Mouse (Mus musculus): Measurements from ENCODE around the gene Atp2b4.

The Atp2b4 gene

DNA sequence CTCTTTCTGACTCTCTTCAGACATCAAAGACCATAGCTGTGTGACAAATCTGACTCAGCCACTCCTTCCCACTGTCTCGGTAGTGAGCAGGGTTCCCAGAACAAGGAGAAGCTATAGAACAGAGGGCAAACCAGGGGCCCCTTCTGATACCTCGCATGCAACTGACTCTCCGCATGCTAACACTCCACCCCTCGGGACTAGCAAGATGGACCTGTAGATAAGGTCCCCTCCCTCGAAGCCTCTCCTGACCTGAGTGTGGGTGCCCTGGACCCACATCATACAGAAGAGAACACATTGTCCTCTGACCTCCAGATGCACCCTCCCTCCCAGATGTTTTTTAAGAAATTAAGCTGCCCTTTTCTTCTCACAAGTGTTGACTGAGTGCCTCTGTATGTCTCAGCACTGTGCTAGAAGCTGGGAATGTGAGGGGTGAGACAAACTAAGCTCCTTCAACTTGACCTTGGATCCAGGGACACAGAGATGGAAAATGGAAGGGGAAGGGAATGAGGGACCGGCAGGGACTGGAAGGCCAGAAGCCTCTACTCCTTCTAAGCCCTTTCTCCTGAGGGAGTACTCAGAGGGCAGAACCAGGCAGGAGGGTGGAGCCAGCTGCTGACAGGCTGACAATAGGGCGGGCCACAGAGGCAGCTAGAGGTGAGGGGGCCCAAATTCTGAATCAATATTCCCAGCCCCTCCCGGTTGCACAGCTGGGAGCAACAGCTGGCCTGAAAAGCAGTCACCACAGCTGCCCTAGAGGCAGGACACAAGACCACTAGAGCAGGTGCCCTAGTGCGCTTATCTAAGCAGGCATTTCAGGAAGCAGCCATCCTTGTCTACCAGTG is 2.6 kb downstream of the Atp2b4 start:
- DNase-seq (ENCODE audit: low spot score in 2 of 2) = no peak

DNA sequence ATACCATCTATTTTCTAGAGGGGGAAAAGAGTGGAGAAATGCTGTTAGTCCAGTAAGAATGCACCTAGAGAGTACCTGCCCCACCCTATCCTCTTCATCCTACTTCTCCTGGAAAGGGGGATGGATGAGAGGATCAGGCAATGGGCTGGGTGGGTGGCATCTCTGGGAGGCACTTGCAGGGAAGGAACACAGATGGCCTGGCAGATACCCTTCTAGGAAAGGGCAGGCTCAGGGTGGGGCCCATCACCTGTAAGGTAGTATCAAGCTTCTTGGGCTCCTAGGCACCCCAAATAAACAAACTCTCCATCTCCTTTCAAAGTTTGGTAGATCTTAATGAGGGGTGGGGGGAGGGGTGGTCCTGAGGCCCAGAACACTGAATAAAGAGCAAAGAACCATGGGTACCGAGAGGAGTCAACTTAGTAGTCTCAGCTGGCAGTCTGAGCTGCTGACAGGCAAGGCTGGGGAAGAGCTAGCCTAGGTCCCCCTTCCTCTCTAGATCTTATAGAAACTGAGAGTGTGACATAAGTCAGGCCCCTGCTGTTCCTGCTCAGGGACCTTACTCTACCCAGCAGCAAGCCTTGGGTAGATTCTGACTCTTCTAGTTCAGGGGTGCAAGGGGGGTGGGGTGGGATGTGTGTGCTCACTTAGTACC is 3.4 kb downstream of the Atp2b4 start:
- no peak for DNase-seq (ENCODE audit: low spot score in 2 of 2)

DNA sequence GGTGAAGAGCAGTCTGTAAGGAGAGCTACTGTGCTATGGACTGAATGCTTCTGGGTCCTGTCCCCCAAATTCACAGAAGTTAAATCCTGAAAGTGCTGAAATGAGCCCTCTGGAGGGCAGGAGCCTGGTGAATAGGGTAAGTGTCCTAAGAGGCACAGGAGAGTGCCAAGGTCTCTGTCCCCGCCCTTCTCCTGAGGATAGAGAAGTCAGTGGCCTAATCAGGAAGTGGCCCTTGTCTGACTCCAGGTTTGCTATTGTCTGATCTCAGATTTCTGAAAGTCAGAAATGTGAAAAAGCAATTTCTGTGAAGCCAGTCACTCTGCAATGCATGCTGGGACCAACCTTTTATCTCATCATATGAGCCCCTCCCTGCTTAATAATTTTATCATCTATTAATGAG is 7.2 kb downstream of the Atp2b4 start:
- DNase-seq (ENCODE audit: low spot score in 2 of 2) = no peak

- no peak for DNase-seq (ENCODE audit: low spot score in 2 of 2)
Observed at GRCm38 (mm10) chr1:133790011-133790410, 10.8 kb downstream of the Atp2b4 start.

- DNase-seq (ENCODE audit: low spot score in 2 of 2) = no peak
Observed at GRCm38 (mm10) chr1:133788864-133789263, 12.0 kb downstream of the Atp2b4 start.

DNA sequence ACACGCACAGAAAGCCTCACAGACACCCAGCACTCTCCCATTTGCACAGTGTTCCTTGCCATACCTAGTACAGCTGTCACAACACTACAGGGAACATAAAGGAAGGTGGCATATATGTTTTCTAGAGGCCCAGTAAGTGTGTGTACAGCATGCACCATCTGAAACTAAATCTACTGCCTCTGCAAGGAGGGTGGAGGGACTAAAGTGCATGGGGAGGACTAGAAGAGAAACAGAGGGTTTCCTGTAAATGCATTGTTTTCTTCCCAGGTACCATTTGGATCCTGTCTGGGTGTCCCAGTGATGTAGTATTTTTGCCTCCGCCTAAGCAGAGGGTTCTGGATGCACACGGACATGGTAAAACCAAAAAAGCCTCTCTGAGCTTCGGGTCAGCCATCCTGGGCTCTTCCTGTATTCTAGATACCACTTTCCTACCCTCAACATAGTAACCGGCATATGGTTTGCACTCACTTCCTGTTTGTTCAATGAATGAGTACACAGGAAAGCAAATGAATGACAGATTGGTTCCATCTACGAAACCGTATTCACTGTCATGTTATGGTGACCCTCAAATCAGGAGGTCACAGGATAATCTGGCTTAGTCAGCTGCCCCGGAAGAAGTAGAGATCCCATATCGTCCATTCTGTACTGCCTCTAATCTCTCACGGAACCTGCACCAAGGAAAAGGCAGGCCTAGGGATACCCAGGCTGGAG is 13.2 kb downstream of the Atp2b4 start:
- DNase-seq (ENCODE audit: low spot score in 2 of 2) = no peak

DNA sequence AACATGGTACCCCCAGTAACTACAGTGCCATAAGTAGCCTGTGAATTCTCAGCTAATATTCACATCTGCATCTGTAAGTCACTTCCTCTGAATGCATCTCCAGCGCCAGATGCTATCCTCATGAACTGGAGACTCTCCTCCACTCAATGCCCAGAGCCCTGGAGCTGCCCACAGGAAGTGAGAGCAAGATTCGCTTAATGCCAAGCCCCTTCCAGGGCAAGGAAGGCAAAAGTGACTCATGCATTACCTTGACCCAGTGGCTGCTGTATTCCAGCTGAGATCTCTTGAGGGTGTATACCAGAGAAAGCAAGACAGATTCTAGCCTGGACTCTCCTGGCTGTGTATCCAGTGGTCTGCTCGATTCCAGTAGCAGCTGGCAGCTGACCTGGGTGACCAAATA is 16.2 kb downstream of the Atp2b4 start:
- DNase-seq (ENCODE audit: low spot score in 2 of 2) = no peak

GRCm38 (mm10) chr1:133781531-133781930 is 19.3 kb downstream of the Atp2b4 start:
- no peak for DNase-seq (ENCODE audit: low spot score in 2 of 2)

DNA sequence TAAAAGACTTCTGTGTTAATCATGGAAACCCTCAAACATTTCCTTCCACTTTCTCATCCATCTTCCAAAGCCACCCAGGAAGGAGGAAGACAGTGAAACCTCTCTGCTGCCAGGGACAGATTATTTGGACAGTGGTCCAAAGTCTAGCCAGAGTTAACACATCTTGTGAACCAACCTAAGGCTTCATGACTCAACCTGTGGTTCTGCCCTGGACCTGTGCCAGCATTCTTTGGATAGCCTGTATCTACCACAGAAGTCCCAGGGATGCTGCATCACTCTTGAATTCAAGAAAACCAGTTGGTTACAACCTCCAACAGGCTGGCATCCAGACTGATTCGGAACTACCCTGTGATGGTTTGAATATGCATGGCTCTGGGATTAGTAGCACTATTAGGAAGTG is 21.8 kb downstream of the Atp2b4 start:
- no peak for DNase-seq (ENCODE audit: low spot score in 2 of 2)

DNA sequence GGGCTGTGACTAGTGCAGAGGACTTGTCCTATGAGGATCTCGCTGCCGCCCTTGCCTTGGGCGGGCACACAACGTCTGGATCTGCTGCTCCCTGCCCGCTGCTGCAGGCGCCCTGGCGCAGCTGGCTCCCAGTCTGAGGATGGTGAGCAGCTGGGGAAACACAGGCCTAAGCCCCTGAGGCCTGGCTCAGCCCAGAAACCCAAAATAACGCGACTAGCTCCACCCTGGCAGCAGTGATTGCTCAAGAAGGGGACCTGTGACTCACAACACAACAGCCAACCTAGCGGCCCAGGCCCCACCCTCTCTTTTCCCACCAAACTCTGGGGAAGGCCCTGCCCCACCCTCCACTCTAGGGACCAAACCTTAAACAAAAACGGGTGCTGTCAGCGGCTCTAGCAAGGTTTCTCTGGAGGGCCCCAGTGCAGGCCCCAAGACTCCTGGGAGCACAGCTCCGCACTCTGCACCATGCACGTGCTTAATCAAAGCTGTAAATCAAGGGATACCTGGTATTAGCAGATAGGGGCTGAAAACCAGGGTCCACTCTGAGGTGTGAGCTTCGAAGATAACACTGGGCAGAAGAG is 23.1 kb downstream of the Atp2b4 start:
- DNase-seq (ENCODE audit: low spot score in 2 of 2) = no peak

- DNase-seq (ENCODE audit: low spot score in 2 of 2) = no peak
Observed at GRCm38 (mm10) chr1:133772553-133772952, 28.3 kb downstream of the Atp2b4 start.

DNA sequence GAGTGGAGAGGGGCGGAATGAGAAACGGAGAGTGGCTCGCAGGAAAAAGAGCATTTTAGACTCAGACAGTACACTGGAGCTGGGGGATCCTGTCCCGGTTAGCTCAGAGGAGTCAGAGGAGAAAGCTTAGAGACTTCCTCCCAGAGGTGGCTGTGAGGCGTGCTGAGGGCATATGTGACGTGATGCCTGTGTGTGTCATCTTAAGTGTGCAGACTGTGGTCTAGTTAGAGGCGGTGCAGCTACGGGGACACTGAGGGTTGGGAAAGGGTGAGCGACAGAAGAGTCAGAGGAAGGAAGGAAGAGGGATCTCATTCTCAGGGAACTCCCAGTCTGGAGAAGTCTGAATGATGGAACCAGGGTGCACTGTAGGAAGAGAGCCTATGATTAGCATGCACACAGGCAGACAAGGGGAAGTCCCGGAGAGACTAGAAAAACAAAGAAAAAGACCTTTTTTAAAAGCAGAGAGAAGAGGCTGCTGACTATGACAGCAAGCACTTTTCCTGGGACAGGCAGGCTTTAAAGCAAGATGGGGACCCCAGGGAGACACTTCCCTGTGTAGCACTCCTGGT is 28.9 kb downstream of the Atp2b4 start:
- DNase-seq (ENCODE audit: low spot score in 2 of 2) = no peak

- no peak for DNase-seq (ENCODE audit: low spot score in 2 of 2)
Observed at GRCm38 (mm10) chr1:133767994-133768393, 32.8 kb downstream of the Atp2b4 start.

- no peak for DNase-seq (ENCODE audit: low spot score in 2 of 2)
Observed at GRCm38 (mm10) chr1:133766901-133767529, 33.8 kb downstream of the Atp2b4 start.

GRCm38 (mm10) chr1:133765376-133765775 is 35.5 kb downstream of the Atp2b4 start:
- DNase-seq (ENCODE audit: low spot score in 2 of 2) = no peak

DNA sequence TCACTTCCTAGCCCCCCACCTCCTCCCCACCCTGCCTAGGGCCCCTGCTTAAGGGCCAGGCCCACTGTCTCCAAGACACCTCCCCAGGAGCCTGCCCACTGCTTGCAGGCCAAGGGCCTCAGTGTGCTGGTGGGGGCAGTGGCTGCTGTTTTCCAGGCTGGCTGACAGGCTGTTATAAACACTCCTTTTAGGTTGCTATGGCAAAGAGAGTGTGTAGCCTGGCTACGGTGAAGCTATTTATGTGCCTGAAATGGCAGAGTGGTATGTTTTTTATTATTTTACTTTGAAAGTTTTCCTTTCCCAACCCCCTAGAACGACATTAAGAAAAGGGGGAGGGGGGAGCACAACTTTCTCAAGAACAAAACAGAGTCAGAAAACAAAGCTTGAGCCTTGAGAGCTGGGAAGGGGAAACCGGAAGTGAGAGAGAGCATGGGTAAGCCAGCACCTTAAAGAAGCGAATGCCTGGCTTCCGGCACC is 37.9 kb downstream of the Atp2b4 start:
- DNase-seq (ENCODE audit: low spot score in 2 of 2) = peak; percentile 60 to 71

GRCm38 (mm10) chr1:133761278-133761677 is 39.6 kb downstream of the Atp2b4 start:
- no peak for DNase-seq (ENCODE audit: low spot score in 2 of 2)

GRCm38 (mm10) chr1:133754317-133754868 is 46.4 kb downstream of the Atp2b4 start:
- no peak for DNase-seq (ENCODE audit: low spot score in 2 of 2)

GRCm38 (mm10) chr1:133753325-133753724 is 47.5 kb downstream of the Atp2b4 start:
- DNase-seq (ENCODE audit: low spot score in 2 of 2) = no peak

DNA sequence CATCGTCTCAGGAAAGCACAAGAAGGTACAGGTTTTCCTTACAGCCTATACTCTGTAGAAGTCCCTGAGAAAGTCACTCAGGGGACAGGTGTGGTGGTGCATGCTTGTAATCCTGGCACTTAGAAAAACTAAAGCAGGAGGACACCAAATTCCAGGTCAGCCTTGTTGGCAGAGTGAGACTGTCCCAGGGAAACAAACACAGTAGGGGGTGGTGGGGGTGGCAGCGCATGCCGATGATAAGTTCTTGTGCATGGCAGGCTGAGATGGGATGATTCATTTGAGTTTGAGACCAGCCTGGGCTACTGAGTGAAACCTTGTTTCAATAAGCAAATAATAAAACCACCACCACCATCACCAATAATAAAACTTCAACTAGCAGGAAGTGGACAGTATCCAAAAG is 49.2 kb downstream of the Atp2b4 start:
- DNase-seq (ENCODE audit: low spot score in 2 of 2) = no peak

DNA sequence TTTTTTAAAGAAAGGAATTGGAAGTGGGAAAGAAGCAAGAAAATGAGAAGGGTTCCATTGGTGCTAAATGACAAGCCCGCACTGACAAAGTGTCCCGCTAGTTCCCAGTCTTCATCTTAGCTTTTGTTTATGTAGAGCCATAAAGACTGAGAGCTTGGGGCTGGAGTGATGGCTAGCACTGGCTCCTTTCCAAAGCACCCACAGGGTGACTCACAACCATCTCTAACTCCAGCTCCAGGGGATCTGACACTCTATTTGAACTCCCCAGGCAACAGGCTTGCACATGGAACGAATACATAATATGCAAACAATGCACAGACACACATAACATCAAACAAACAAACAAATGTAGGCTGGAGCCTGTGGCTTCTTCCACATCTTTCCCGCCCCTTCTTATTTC is 50.9 kb downstream of the Atp2b4 start:
- no peak for DNase-seq (ENCODE audit: low spot score in 2 of 2)

All from right cerebral cortex, postnatal 10 days (tissue).